Mouse (Mus musculus): Measurements from ENCODE around the gene Nf1. TPM values are rescaled to one million over a fixed set of nuclear protein-coding genes. Genes with fewer than 3 reads are reported as not detected.

The Nf1 gene
- polyA plus RNA-seq, 1 experiment, result 8.0 TPM

DNA sequence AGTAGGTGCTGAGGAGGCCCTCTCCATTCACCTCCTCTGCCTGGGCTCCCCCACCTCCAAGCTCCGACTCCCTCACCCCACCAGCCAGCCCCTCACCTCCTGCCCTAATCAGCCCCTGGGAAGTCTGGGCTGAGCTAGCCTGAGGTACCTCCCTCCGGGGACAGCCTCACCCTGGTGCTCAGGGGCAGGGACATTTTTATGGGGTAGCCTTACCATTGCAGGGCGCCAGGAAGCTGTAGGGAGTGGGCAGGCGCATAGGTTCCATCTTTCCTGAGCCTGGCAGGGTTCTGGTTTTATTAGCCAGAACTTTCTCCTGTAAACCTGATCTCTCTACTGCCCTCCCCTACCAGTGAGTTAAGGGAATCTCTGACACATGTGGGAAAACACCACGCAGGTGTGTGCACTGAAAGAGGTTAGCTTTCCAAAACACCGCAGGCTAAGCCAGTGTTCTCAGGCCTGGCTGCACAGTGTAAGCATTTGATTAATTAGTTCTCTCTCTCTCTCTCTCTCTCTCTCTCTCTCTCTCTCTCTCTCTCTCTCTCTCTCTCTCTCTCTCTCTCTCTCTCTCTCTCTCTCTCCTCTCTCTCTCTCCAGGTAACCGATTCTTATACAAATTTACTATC is 290.4 kb downstream of the Nf1 start:
- no peaks in the 10 kb centered on the region for H3K36me3 ChIP-seq (ENCODE audit: control insufficient read depth, insufficient read depth)
- no peaks in the 10 kb centered on the region for H3K79me3 ChIP-seq (ENCODE audit: low read depth)
- H3K79me2 ChIP-seq (ENCODE audit: control insufficient read depth, insufficient read depth), result no peaks in the 10 kb centered on the region
- no peak overlapping the region for H3K4me3 ChIP-seq (ENCODE audit: insufficient read depth, poor library complexity, severe bottlenecking)
- no peak overlapping the region for H3ac ChIP-seq (ENCODE audit: control insufficient read depth, insufficient read length, low read depth)
- TF ChIP-seq CEBPB (IDR thresholded peaks at IDR 0.05; ENCODE audit: low read depth), result no peak
- no peak for TF ChIP-seq MYOG (IDR thresholded peaks at IDR 0.05; ENCODE audit: control insufficient read depth, extremely low read depth, insufficient read length)
- TF ChIP-seq CTCF (IDR thresholded peaks at IDR 0.05; ENCODE audit: control insufficient read depth, insufficient read depth, insufficient read length), result no peak
- TF ChIP-seq MYOD1 (IDR thresholded peaks at IDR 0.05; ENCODE audit: control insufficient read depth, insufficient read length, low read depth), result no peak
- TF ChIP-seq MAX (IDR thresholded peaks at IDR 0.05), result no peak
- no peak for TF ChIP-seq USF1 (IDR thresholded peaks at IDR 0.05; ENCODE audit: low read depth)
- no peak for TF ChIP-seq FOSL1 (IDR thresholded peaks at IDR 0.05; ENCODE audit: insufficient read depth, low read length, poor library complexity, severe bottlenecking)
- H3K27me3 ChIP-seq (ENCODE audit: control insufficient read depth, insufficient read depth, insufficient read length), result peaks cover 4% of the 10 kb centered on the region

DNA sequence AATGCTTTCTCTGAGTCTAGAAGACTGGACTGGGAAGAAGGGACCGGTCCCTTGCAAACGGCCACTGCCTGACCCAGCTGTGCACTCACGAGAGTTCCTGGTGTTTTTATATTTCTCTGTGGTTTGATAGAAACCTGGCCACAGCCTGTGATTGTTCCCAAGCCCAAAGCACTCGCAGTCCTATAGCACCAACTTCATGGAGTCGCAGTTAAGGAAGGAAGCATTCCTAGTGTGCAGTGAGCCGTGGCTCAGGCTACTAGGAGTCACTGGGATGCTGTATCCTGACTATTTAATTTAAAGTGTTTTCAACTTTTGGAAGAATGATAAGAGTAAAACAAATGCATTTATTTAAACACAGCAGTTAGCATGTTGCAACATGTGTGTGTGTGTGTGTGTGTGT is 291.0 kb downstream of the Nf1 start:
- TF ChIP-seq MYOG (IDR thresholded peaks at IDR 0.05; ENCODE audit: control insufficient read depth, extremely low read depth, insufficient read length) (no peak), FOSL1 (IDR thresholded peaks at IDR 0.05; ENCODE audit: insufficient read depth, low read length, poor library complexity, severe bottlenecking) (no peak), USF1 (IDR thresholded peaks at IDR 0.05; ENCODE audit: low read depth) (no peak), CEBPB (IDR thresholded peaks at IDR 0.05; ENCODE audit: low read depth) (no peak), CTCF (IDR thresholded peaks at IDR 0.05; ENCODE audit: control insufficient read depth, insufficient read depth, insufficient read length) (no peak), MAX (IDR thresholded peaks at IDR 0.05) (no peak), MYOD1 (IDR thresholded peaks at IDR 0.05; ENCODE audit: control insufficient read depth, insufficient read length, low read depth) (no peak)

More for the DNA sequence above, 291.0 kb downstream of the Nf1 start:
- no peak overlapping the region for H3ac ChIP-seq (ENCODE audit: control insufficient read depth, insufficient read length, low read depth)
- H3K4me3 ChIP-seq (ENCODE audit: insufficient read depth, poor library complexity, severe bottlenecking), result no peak overlapping the region
- peaks cover 4% of the 10 kb centered on the region for H3K27me3 ChIP-seq (ENCODE audit: control insufficient read depth, insufficient read depth, insufficient read length)
- no peaks in the 10 kb centered on the region for H3K79me2 ChIP-seq (ENCODE audit: control insufficient read depth, insufficient read depth)
- no peaks in the 10 kb centered on the region for H3K36me3 ChIP-seq (ENCODE audit: control insufficient read depth, insufficient read depth)
- no peaks in the 10 kb centered on the region for H3K79me3 ChIP-seq (ENCODE audit: low read depth)

Other genes starting within 250 kb of the Nf1 start
- 4.8 TPM for gene Ksr1, start 193.3 kb upstream of the Nf1 start, polyA plus RNA-seq (2012; fragmentation: generic; extraction: Trizol)
- gene Wsb1, start 85.0 kb upstream of the Nf1 start, polyA plus RNA-seq (2012; fragmentation: generic; extraction: Trizol), result 38.5 TPM
- gene Gm9964, start 42.8 kb upstream of the Nf1 start, polyA plus RNA-seq (2012; fragmentation: generic; extraction: Trizol), result not detected
- gene Omg, start 164.4 kb downstream of the Nf1 start, polyA plus RNA-seq (2012; fragmentation: generic; extraction: Trizol), result 0.16 TPM
- gene Evi2b, start 184.1 kb downstream of the Nf1 start, polyA plus RNA-seq (2012; fragmentation: generic; extraction: Trizol), result 0.30 TPM
- 0.07 TPM for gene Evi2, start 190.9 kb downstream of the Nf1 start, polyA plus RNA-seq (2012; fragmentation: generic; extraction: Trizol)
- 12.9 TPM for gene Evi2a, start 190.9 kb downstream of the Nf1 start, polyA plus RNA-seq (2012; fragmentation: generic; extraction: Trizol)